Mouse (Mus musculus) cerebellum, adult 9-10 months (tissue): Measurements from ENCODE around the gene Msi2.

ENCODE experiments used
- DNase-seq: peaks from one replicate; pipeline ENCODE4 v3.0.0; 2022

Gene Msi2

DNA sequence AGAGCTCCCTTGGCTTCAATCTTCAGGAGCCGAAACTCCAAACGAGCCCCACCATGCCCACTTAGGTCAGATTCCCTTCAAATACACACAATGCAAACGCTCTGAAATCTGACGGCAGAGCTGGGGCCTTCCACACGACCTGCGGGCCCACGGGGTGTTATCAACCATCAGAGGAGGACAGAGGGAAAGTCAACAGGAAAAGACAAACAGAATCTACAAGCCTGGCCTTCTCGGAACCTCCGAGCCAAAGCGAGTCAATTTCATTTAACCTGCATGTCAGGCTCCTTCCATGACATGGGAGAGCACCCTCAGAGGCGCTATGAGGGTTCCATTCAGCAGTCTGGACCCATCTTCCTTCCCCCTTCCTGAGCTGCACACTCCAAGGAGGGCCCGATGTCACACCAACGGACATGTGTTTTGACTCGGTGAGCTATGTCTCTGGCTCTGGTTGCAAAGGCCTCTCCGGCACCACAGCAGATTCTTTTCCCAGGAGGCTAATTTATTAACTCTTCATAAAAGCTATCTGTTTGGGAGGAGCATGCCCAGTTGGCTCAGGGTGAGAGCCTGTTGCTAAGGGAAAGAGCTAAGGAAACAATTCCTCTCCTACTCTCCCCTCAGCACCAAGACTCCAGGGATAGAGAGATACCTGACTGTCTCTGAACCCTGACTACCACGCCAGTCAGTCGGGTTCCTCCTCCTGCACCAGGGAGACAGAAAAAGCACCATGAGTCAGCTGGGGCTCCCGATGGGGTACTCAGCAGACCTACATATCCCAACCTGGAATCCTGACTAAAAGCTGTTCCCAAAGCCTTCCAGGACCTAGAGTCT lies 42.6 kb downstream of the Msi2 start:
- no peak for DNase-seq

- no peak for DNase-seq
Observed at GRCm38 (mm10) chr11:88674075-88674474, 44.2 kb downstream of the Msi2 start.

GRCm38 (mm10) chr11:88670925-88671324 lies 47.4 kb downstream of the Msi2 start:
- DNase-seq: no peak

GRCm38 (mm10) chr11:88669106-88669505 lies 49.2 kb downstream of the Msi2 start:
- DNase-seq: no peak

- DNase-seq: no peak
Observed at GRCm38 (mm10) chr11:88668345-88668744, 50.0 kb downstream of the Msi2 start.

DNA sequence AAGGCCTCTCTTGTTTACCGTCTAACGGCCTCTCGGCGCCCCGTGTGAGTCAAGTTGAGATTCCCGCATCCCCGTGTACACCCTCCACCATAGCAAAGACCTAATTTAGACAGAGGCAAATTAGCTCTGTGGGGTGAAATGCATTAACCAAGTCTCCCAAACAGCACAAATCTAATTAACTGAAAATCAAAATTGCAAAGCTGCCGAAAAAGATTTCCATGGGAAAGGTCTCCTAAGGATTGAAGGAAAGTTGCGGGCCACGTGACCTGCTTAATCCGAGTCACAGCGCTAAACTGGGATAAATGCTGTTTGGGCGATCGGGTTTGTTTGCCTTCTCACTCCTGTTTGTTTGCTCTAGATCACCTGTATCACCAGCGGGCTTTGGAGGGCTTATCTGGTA lies 52.5 kb downstream of the Msi2 start:
- DNase-seq: no peak

DNA sequence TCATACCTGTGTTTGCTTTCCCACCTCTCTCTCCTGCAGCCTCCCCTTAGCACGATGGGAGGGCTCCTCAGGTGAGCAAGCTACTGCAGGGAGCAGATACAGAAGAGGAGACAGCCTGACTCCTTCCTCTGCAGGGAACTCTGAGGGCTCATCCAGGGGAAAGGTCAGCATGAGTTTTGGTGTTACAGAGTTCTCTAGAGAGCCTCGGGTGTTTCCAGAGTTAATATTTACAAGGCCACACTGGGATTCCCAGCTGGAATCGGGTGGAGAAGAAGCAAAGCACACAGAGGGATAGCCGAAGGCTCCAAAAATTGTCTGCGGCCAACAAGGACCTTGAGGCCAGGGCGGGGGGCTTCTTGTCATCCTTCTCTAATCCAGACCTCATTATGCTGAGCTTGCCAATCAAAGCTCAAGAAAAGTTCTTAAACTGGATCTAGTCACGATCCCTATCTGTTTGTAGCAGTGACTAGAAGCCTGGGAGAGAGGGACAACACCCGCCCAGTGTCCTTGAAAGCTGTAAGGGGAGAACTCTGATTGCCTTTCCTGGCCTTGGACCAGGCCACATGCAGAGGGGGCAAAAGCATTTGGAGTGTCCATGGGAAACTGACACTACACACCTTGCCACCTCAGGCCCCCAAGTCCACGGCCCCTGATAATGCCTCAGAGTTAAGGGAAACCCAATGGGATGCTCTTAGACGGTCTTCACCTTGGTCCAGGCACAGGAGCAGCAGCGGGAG lies 56.7 kb downstream of the Msi2 start:
- no peak for DNase-seq

- DNase-seq: no peak
Observed at GRCm38 (mm10) chr11:88660404-88660803, 57.9 kb downstream of the Msi2 start.

GRCm38 (mm10) chr11:88658926-88659325 lies 59.4 kb downstream of the Msi2 start:
- DNase-seq: no peak

- DNase-seq: no peak
Observed at GRCm38 (mm10) chr11:88655786-88656185, 62.5 kb downstream of the Msi2 start.

DNA sequence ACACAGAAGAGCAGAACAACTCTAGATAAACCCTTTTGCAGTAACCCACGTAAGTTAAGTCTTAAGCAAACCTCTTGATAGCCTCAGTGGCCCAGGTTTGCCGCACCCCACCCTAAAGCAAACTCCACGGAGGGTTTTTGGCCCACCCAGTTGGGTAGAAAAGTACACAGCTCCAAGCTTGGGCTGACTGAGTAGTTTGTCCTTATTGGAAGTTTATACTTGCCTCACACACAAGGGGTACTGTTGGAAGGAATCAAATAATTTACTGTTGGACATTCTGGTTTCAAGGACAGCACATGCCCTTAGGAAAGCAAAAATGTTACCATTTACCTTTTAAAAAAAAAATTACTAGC lies 63.1 kb downstream of the Msi2 start:
- no peak for DNase-seq

- DNase-seq: peak; percentile 48
Observed at GRCm38 (mm10) chr11:88654391-88655213, 63.7 kb downstream of the Msi2 start.

DNA sequence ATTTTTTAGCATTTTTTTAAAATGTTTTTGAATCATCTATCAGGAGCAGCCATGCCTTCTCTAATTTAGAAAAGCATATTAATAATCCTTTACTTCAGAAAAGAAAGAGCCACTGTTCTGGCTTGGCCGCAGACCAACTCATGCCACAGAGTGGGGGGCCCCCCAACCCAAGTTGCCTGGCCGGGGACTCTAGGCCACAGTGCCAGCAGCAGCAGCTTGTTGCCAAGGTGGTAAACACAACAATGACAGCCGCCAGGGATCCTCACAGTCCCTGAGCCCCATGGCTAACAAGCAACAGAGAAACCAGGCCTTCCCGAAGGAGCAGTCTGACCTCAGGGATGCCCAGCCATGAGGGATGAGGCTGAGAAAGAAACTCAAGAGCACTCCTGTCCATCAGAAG lies 68.0 kb downstream of the Msi2 start:
- peak; percentile 61 for DNase-seq

DNA sequence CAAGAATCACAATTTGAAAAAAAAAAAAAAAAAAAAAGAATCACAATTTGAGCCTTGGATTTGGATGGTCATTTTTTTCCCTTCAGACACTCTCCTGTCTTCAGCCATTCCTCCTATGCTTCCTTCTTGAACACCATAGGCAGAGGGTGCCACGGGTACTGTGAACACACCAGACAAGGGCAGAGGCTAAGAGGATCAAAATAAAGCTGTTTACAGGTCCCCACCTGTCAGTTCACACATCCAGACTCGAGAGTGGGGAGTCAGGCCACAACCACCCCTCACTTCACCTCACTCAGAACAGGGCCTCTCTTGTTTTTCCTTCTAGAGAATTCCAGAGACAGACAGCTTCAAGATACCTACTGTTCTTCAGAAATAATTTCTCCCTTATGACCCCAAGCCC lies 69.3 kb downstream of the Msi2 start:
- DNase-seq: no peak

- no peak for DNase-seq
Observed at GRCm38 (mm10) chr11:88648407-88648806, 69.9 kb downstream of the Msi2 start.

- DNase-seq: no peak
Observed at GRCm38 (mm10) chr11:88646493-88646892, 71.8 kb downstream of the Msi2 start.

GRCm38 (mm10) chr11:88645821-88646220 lies 72.5 kb downstream of the Msi2 start:
- DNase-seq: no peak

- DNase-seq: no peak
Observed at GRCm38 (mm10) chr11:88644719-88645118, 73.6 kb downstream of the Msi2 start.

GRCm38 (mm10) chr11:88639862-88640261 lies 78.5 kb downstream of the Msi2 start:
- DNase-seq: no peak

GRCm38 (mm10) chr11:88638936-88639542 lies 79.3 kb downstream of the Msi2 start:
- no peak for DNase-seq

- DNase-seq: no peak
Observed at GRCm38 (mm10) chr11:88638254-88638653, 80.1 kb downstream of the Msi2 start.

GRCm38 (mm10) chr11:88636934-88637333 lies 81.4 kb downstream of the Msi2 start:
- no peak for DNase-seq

GRCm38 (mm10) chr11:88636319-88636718 lies 82.0 kb downstream of the Msi2 start:
- DNase-seq: no peak
